Mouse (Mus musculus) CH12.LX (cell line): Measurements from ENCODE around the gene Ctsj.

Experiments used
- BHLHE40 ChIP-seq: IDR thresholded peaks from 2 replicates; pipeline ENCODE4 v1.6.1; 2011; ENCODE audit warnings: mild to moderate bottlenecking, low read depth, low read length, improper control_type of control experiment
- CTCF ChIP-seq, 2 experiments: IDR thresholded peaks in 1 of 2; conservative IDR thresholded peaks in 1 of 2; 2 replicates each; pipeline ENCODE4 v1.5.1; 2011 to 2012; ENCODE audit warnings: low read depth in 2 of 2, low read length in 2 of 2, improper control_type of control experiment in 1 of 2, inconsistent platforms in 1 of 2, mild to moderate bottlenecking in 1 of 2, moderate library complexity in 1 of 2
- EP300 ChIP-seq: IDR thresholded peaks from 2 replicates; pipeline ENCODE4 v1.6.1; 2011; ENCODE audit warnings: low read length, improper control_type of control experiment
- HCFC1 ChIP-seq: IDR thresholded peaks from 2 replicates; pipeline ENCODE4 v1.6.1; 2012; ENCODE audit warnings: low read depth, mild to moderate bottlenecking, inconsistent platforms, low read length, improper control_type of control experiment
- IRF4 ChIP-seq: IDR thresholded peaks from 2 replicates; pipeline ENCODE4 v1.6.1; 2014; ENCODE audit warnings: low read depth, mild to moderate bottlenecking, inconsistent platforms, low read length, improper control_type of control experiment
- MAFK ChIP-seq: IDR thresholded peaks from 2 replicates; pipeline ENCODE4 v1.6.1; 2011; ENCODE audit warnings: low read length, improper control_type of control experiment; ENCODE audit not compliant: insufficient replicate concordance
- MAX ChIP-seq: IDR thresholded peaks from 2 replicates; pipeline ENCODE4 v1.6.1; 2011; ENCODE audit warnings: low read length, improper control_type of control experiment
- POLR2A ChIP-seq: IDR thresholded peaks from 2 replicates; pipeline ENCODE4 v1.6.1; 2011; ENCODE audit warnings: low read depth, mild to moderate bottlenecking, improper control_type of control experiment, low read length
- RCOR1 ChIP-seq: conservative IDR thresholded peaks from 2 replicates; pipeline ENCODE4 v1.6.1; 2012; ENCODE audit warnings: low read depth, mild to moderate bottlenecking, inconsistent platforms, low read length, improper control_type of control experiment
- SMC3 ChIP-seq: IDR thresholded peaks from 2 replicates; pipeline ENCODE4 v1.6.1; 2011; ENCODE audit warnings: low read depth, low read length, improper control_type of control experiment
- USF1 ChIP-seq: IDR thresholded peaks from 2 replicates; pipeline ENCODE4 v1.6.1; 2014; ENCODE audit warnings: low read depth, mild to moderate bottlenecking, inconsistent platforms, low read length, improper control_type of control experiment

GRCm38 (mm10) chr13:61040531-61040930, 34.8 kb upstream of the Ctsj start, which contains the start of gene Ctsq:
- TF ChIP-seq CTCF (conservative IDR thresholded peaks at IDR 0.05 in 1 of 2, IDR thresholded peaks at IDR 0.05 in 1 of 2; ENCODE audit: low read depth in 2 of 2, low read length in 2 of 2) (no peak), HCFC1 (no peak), MAFK (no peak), POLR2A (no peak), EP300 (no peak), RCOR1 (no peak), BHLHE40 (no peak), SMC3 (no peak), MAX (no peak), USF1 (no peak), IRF4 (no peak)
